Mouse (Mus musculus) kidney, embryonic 15.5 days (tissue): ENCODE measurements around the gene Gchfr. TPM values are rescaled to one million over a fixed set of nuclear protein-coding genes. Genes with fewer than 3 reads are reported as not detected.

Source experiments
- ATAC-seq: fragments of 200-750 bp; cut with Nextera tagmentation; replicated peaks from 2 replicates; pipeline ENCODE4 v1.8.0; 2017; ENCODE audit warnings: moderate TSS enrichment; ENCODE audit not compliant: low FRiP score
- H3K27ac ChIP-seq: fragments of 300-500 bp; sonication (generic); 2 replicates; pipeline ENCODE4 v1.5.1; 2015; ENCODE audit warnings: mild to moderate bottlenecking, inconsistent platforms
- H3K27me3 ChIP-seq: fragments of 300-500 bp; sonication (generic); 2 replicates; pipeline ENCODE4 v1.6.1; 2015; ENCODE audit warnings: inconsistent platforms
- H3K36me3 ChIP-seq: fragments of 300-500 bp; sonication (generic); 2 replicates; pipeline ENCODE4 v1.6.1; 2015; ENCODE audit warnings: inconsistent platforms
- H3K4me1 ChIP-seq: fragments of 300-500 bp; sonication (generic); 2 replicates; pipeline ENCODE4 v1.6.1; 2015; ENCODE audit warnings: inconsistent platforms
- H3K4me2 ChIP-seq: fragments of 300-500 bp; sonication (generic); 2 replicates; pipeline ENCODE4 v1.6.1; 2015; ENCODE audit warnings: moderate library complexity, mild to moderate bottlenecking, inconsistent platforms
- H3K4me3 ChIP-seq: fragments of 300-500 bp; sonication (generic); replicated peaks from 2 replicates; pipeline ENCODE4 v1.5.1; 2015; ENCODE audit warnings: mild to moderate bottlenecking, inconsistent platforms
- H3K9ac ChIP-seq: fragments of 300-500 bp; sonication (generic); 2 replicates; pipeline ENCODE4 v1.6.1; 2015; ENCODE audit warnings: mild to moderate bottlenecking, inconsistent platforms
- H3K9me3 ChIP-seq: fragments of 300-500 bp; sonication (generic); replicated peaks from 2 replicates; pipeline ENCODE4 v1.6.1; 2016; ENCODE audit warnings: inconsistent platforms
- WGBS: fragments of 180-500 bp; shearing (Covaris S2); methylation state at CpG from one replicate; pipeline ENCODE4 v1.1.7; 2015; ENCODE audit warnings: mixed read lengths; 5-methylcytosine and 5-hydroxymethylcytosine counted together
- polyA plus RNA-seq: library from polyadenylated mRNA; unstranded; fragments of >200 nt; fragmentation: Nextera tagmentation; extraction: Ambion mirVana; gene quantifications from 2 replicates; pipeline ENCODE4 v1.2.1, GENCODE M21; 2015

The Gchfr gene
- 32.0 and 36.9 TPM in 2 replicates for polyA plus RNA-seq

DNA sequence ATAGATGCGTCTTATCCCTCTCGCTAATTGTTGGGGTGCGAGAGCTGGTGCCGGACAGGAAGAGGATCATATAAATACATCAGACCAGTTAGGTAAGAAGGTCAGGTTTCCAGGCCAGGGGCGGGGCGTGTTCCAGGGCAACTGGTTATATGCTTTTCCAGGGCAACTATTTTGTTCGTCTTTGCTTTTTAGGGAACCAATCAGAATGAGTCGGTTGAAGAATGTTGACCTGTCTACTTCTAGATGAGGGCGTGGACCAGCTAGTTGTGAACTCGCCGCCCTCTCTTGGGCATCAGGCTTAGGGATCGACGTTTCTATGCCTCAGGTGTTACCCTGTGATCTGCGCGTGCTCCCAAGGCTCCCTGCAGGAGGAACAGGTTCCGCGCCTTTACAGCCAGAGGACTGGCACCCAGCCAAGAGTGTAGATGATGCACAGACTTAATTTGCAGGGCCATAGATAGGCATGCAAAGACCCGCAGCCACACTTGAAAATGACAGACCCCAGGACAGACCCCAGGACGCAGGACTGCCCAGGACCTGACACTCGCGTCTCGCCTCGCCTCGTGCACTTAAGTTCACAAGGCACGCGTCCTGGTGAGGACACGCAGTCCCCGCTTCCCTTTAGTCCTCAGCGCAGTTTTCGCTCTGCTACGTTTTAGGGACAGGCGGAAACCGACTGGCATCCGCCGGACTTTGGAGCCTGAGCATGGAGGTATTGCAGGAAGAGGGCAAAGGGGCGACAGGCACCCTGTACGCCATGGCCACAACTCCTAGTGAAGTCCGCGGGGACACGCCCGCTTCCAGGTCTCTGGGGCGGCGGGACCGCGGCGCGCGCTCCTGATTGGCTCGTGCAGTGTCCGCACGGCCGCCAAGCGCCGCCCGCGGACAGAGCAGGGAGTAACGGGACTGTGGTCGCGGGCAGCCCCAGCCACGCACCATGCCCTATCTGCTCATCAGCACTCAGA is at the start of gene Gchfr:
TSS of gene Gchfr (plus strand) at position 873 of the 965 bp plus-strand sequence.
- H3K4me3 ChIP-seq = peak within 1 kb of the TSS; percentile 56
- WGBS = under 1% methylated on average over 60 of the region's 60 CpGs

DNA sequence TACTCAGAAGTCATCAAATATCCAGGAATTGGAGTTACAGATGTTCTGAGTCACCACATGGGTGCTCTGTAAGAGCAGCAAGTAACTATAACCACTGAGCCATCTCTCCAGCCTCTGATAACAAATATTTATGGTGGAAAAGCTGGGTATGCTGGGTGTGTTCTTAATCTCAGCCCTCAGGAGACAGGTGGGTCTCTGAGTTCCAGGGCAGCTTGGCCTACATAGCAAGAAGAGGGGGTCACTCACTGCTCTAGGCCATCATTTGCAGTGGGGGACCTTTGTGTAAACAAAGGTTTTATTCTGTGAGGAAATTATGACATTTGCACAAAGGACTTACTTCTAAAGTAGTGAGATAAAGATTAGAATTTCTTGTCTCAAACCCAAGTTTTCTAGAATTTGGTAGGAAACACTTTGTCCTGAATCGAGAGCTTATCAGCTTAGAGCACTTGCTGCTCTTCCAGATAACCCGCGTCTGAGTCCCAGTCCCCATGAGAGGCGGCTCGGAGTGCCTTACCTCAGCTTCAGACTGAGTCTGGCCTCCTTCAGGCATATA is 31.2 kb upstream of the Gchfr start:
- no peak overlapping the region for H3K27ac ChIP-seq
- H3K9me3 ChIP-seq = no peaks in the 10 kb centered on the region
- H3K27me3 ChIP-seq = no peaks in the 10 kb centered on the region
- peaks cover 91% of the 10 kb centered on the region for H3K36me3 ChIP-seq
- 84% methylated on average over 5 of the region's 5 CpGs for WGBS
- no peak overlapping the region for H3K9ac ChIP-seq
- no peak for ATAC-seq
- no peak overlapping the region for H3K4me3 ChIP-seq
- H3K4me1 ChIP-seq = no peaks in the 10 kb centered on the region
- H3K4me2 ChIP-seq = no peak overlapping the region

More for the DNA sequence above, at the start of gene Gchfr:
- Histone ChIP-seq H3K9me3 (no peaks in the 10 kb centered on the region), H3K36me3 (no peaks in the 10 kb centered on the region), H3K4me1 (peaks cover 27% of the 10 kb centered on the region), H3K9ac (peak within 1 kb of the TSS; percentile 42), H3K27me3 (peaks cover 27% of the 10 kb centered on the region), H3K27ac (0 out of 2 replicates have a peak within 1 kb of the TSS, but pooled peaks have one; percentile 41), H3K4me2 (peak within 1 kb of the TSS; percentile 99)
- ATAC-seq = peak; percentile 86

GRCm38 (mm10) chr2:119145199-119145598 is 22.4 kb upstream of the Gchfr start:
- H3K27me3 ChIP-seq = no peaks in the 10 kb centered on the region
- H3K9me3 ChIP-seq = no peaks in the 10 kb centered on the region
- no peak overlapping the region for H3K9ac ChIP-seq
- no peak overlapping the region for H3K4me2 ChIP-seq
- H3K36me3 ChIP-seq = peaks cover 97% of the 10 kb centered on the region
- 85% methylated on average over 2 of the region's 2 CpGs for WGBS
- H3K4me1 ChIP-seq = peaks cover 5% of the 10 kb centered on the region; the same call in 1 of the 2 replicates
- no peak for ATAC-seq
- H3K4me3 ChIP-seq = no peak overlapping the region
- H3K27ac ChIP-seq = no peak overlapping the region

DNA sequence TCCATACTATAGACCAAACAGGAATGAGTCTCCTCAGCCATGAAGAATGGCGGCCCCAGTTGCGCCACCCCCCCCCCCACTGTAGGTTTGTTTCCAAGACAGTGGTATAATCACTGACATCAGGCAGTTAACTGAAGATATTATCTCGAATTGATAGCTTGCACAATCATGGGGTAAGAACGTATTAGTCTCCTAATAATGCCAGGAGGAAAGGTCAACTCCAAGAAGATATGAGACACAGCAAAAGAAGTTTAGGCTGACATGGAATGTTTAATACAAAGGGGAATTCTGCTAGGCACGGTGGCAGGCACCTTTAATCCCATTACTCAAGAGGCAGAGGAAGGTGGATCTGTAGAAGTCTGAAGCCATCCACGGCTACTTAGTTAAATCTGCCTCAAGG is 21.1 kb upstream of the Gchfr start:
- H3K9ac ChIP-seq = no peak overlapping the region

DNA sequence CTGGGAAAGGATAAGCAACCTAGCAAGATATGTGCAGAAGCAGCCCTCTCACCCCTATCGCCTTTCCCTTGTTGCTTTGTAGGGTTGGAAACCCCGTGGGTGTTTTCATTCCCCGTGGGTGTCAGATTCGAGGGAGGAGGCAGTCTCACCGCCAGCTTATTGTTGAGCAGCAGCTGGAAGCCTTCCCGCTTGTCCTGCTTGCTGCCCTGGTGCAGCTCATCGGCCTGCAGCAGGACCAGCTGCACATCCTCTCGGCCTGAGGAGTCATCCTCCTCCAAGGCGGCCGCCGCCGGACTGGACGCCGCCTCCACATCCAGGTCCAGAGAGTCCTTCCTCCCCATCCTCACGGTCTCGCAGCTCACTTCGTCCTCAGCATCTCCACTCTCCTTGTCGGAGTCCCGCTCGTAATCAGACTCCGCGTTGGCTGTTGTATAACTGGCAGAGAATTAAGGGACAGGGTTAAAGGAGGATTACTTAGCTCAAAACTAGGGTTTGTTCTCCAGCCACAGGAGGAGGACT is 20.4 kb upstream of the Gchfr start:
- Histone ChIP-seq H3K9me3 (no peaks in the 10 kb centered on the region), H3K4me3 (no peak overlapping the region), H3K9ac (no peak overlapping the region), H3K4me1 (peaks cover 5% of the 10 kb centered on the region; the same call in 1 of the 2 replicates), H3K27me3 (no peaks in the 10 kb centered on the region), H3K27ac (peak overlapping the region; percentile 43), H3K4me2 (peak overlapping the region; percentile 17; the same call in 1 of the 2 replicates), H3K36me3 (peaks cover 97% of the 10 kb centered on the region)
- ATAC-seq = peak; percentile 78
- 47% methylated on average over 22 of the region's 22 CpGs for WGBS

More for the DNA sequence above, 21.1 kb upstream of the Gchfr start:
- Histone ChIP-seq H3K36me3 (peaks cover 97% of the 10 kb centered on the region), H3K27me3 (no peaks in the 10 kb centered on the region), H3K4me3 (no peak overlapping the region), H3K4me2 (no peak overlapping the region), H3K4me1 (peaks cover 5% of the 10 kb centered on the region; the same call in 1 of the 2 replicates), H3K27ac (no peak overlapping the region), H3K9me3 (no peaks in the 10 kb centered on the region)
- 88% methylated on average over 6 of the region's 6 CpGs for WGBS
- ATAC-seq = no peak

- Histone ChIP-seq H3K27me3 (no peaks in the 10 kb centered on the region), H3K4me1 (peaks cover 5% of the 10 kb centered on the region; the same call in 1 of the 2 replicates), H3K4me2 (0 out of 2 replicates have a peak overlapping the region, but pooled peaks have one; percentile 17), H3K36me3 (peaks cover 97% of the 10 kb centered on the region), H3K9me3 (no peaks in the 10 kb centered on the region), H3K27ac (peak overlapping the region; percentile 43), H3K9ac (no peak overlapping the region), H3K4me3 (no peak overlapping the region)
- 75% methylated on average over 8 of the region's 8 CpGs for WGBS
- no peak for ATAC-seq
These were observed 19.8 kb upstream of the Gchfr start for GRCm38 (mm10) chr2:119147775-119148174.

DNA sequence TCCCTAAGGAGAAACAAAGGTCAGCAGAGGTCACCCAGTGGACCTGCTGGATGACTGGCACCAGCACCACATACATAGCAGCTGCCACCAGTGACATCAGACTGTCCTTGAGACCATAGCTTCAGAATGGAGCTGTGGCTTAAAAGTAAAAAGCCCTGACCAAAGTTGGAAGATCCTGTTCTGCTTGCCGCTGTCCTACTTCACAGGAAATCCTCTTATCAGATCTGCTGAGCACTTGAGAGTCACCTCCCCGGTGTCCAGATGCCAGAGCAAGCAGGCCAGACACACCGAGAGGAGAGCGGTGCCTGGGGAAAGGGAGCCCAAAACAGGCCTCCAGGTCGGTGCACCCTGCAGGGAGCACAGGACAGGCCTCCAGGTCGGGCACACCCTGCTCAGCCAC is 15.3 kb upstream of the Gchfr start:
- Histone ChIP-seq H3K36me3 (peaks cover 71% of the 10 kb centered on the region), H3K4me1 (peaks cover 14% of the 10 kb centered on the region), H3K27me3 (no peaks in the 10 kb centered on the region), H3K4me2 (no peak overlapping the region), H3K9me3 (no peaks in the 10 kb centered on the region), H3K9ac (no peak overlapping the region), H3K27ac (no peak overlapping the region), H3K4me3 (no peak overlapping the region)
- 86% methylated on average over 6 of the region's 6 CpGs for WGBS
- ATAC-seq = no peak

GRCm38 (mm10) chr2:119154683-119155082 is 12.9 kb upstream of the Gchfr start:
- Histone ChIP-seq H3K4me3 (no peak overlapping the region), H3K9me3 (no peaks in the 10 kb centered on the region), H3K9ac (no peak overlapping the region), H3K36me3 (peaks cover 47% of the 10 kb centered on the region), H3K4me2 (no peak overlapping the region), H3K27ac (no peak overlapping the region), H3K4me1 (peaks cover 18% of the 10 kb centered on the region), H3K27me3 (no peaks in the 10 kb centered on the region)
- 90% methylated on average over 2 of the region's 2 CpGs for WGBS
- ATAC-seq = no peak

- WGBS = 73% methylated on average over 9 of the region's 9 CpGs
These were observed 12.2 kb upstream of the Gchfr start for GRCm38 (mm10) chr2:119155388-119155787.

DNA sequence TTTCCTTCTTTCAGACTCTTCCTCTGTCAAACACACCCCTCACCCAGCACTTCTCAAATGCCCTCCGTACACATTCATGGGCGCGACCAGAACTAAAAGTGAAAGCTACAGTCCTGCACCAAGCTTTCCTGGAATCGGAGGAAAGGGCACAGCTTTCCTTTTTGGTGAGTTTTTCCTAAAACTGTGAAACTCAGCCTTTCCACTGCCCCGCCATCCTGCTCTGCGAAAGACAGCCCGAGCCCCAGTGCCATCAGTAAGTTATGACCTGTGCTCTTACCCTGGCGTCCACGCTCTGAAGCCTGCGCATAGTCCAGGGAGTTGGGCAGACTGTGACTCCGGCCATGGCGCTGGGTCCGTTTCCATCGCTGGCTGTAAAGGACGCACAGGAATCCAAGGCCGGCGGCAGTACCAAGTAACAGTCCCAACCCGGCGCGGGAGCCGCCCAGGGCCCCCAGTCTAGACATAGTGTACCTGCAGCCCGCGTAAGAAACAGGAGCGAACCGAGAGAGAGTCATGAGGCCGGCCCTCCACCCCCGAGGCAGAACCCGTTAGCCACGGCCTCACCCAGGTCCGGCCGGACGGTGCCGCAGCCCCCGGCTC is 11.4 kb upstream of the Gchfr start:
- Histone ChIP-seq H3K4me3 (peak overlapping the region; percentile 94), H3K36me3 (peaks cover 32% of the 10 kb centered on the region), H3K27ac (peak overlapping the region; percentile 75), H3K27me3 (no peaks in the 10 kb centered on the region), H3K9ac (peak overlapping the region; percentile 86), H3K9me3 (no peaks in the 10 kb centered on the region), H3K4me1 (peaks cover 18% of the 10 kb centered on the region), H3K4me2 (peak overlapping the region; percentile 88)
- ATAC-seq = no peak; the same call in none of the 2 replicates
- 4% methylated on average over 34 of the region's 34 CpGs for WGBS

More at GRCm38 (mm10) chr2:119155388-119155787, 12.2 kb upstream of the Gchfr start:
- H3K4me1 ChIP-seq = peaks cover 18% of the 10 kb centered on the region
- H3K27me3 ChIP-seq = no peaks in the 10 kb centered on the region
- H3K9ac ChIP-seq = no peak overlapping the region
- H3K4me3 ChIP-seq = peak overlapping the region; percentile 94
- no peak; the same call in 1 of the 2 replicates for ATAC-seq
- no peak overlapping the region for H3K27ac ChIP-seq
- H3K36me3 ChIP-seq = peaks cover 40% of the 10 kb centered on the region
- H3K4me2 ChIP-seq = peak overlapping the region; percentile 88
- H3K9me3 ChIP-seq = no peaks in the 10 kb centered on the region

DNA sequence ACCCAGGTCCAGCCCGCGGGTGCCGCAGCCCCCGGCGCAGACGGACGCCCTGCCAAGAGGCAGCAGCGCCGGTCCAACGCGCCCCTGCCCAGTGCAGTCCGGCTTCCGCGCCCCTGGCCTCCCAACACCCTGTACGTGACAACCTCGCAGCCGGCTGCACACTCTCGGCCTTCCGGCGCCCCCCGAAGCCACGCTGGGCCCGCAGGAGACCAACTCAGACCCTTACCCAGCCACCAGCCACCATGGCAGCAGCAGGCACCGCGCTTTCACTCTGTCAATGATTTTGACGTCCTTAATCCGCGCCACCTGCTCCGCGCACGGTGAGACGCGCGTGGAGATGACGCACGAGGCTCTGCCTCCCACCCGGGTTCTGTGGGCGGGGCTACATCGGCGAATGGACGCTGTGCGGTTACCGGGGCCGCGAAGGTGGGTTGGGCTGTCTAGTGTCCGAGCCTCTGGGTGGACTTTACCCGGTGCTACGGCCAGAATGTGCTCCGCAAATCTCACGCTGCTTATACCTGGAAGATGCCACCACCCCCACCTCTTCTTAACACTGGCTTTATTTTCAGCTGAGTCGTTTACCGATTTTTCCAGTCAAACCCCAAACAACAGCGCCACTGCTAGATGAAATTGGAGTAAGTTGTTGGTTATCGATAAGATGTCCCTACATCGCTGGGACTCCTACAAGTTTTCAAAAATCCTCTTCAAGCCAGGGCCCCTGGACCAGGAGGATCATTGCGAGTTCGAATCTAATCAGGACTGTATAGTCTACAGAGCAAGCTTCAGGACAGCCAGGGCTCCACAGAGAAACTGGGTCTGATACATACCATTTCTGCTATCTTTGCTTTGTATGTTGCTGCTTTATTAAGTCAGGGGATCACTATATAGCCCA is 10.6 kb upstream of the Gchfr start, which contains the start of gene Rmdn3:
TSS of gene Rmdn3 (minus strand) at position 354 of the 892 bp plus-strand sequence.
- Histone ChIP-seq H3K4me2 (peak within 1 kb of the TSS; percentile 88), H3K27ac (peak within 1 kb of the TSS; percentile 75), H3K9ac (peak within 1 kb of the TSS; percentile 86), H3K27me3 (0 out of 2 replicates have a peak, but pooled peaks cover 3% of the 10 kb centered on the region), H3K4me1 (peaks cover 18% of the 10 kb centered on the region), H3K4me3 (peak within 1 kb of the TSS; percentile 94), H3K36me3 (peaks cover 25% of the 10 kb centered on the region), H3K9me3 (no peaks in the 10 kb centered on the region)
- ATAC-seq = peak; percentile 88
- WGBS = 1% methylated on average over 57 of the region's 57 CpGs
